Mouse (Mus musculus) lung, postnatal 0 days (tissue): ENCODE measurements at regions not wholly inside any gene's neighbourhood (a gene's known extent, or its start where the extent isn't known, plus 50 kb on each side); places are given as distances from the start of the nearest gene placed in this dataset.

Source experiments
- CTCF ChIP-seq: IDR thresholded peaks from 2 replicates; pipeline ENCODE4 v1.5.1; 2016; ENCODE audit warnings: antibody characterized with exemption, mild to moderate bottlenecking
- EP300 ChIP-seq: IDR thresholded peaks from 2 replicates; pipeline ENCODE4 v1.6.1; 2016; ENCODE audit warnings: antibody characterized with exemption, mild to moderate bottlenecking, control low read depth

DNA sequence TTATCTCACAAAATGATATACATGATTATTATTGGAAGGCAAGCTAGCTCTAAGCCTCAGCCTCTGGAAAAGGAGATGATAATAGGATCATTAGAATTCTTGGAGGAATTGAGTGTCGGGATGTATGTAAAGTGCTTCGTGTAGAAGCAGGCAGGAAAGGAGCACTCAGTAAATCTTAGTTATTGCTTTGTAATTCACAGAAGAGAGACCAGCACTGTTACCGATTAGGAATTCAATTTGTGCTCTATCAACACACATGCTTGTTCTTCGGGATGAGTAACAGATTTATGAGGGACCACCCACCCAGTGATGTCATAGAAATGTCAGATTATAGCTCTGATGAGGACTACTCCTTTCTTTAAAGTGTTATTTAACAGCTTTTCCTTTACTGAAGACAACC is 57.4 kb upstream of the Rnd3 start:
- TF ChIP-seq CTCF = no peak
- TF ChIP-seq EP300 = no peak
